18 mouse cellular contexts compared by ENCODE assay signal in genomic region chr16:14477510-14478300, GRCm38 (mm10).
DNase-seq lines count a peak whose midpoint lies in the region; TF ChIP-seq lines count a peak whose summit lies in the region.
"Had no signal": no experiment of that assay in that cellular context is flagged by ENCODE, and none has a peak within 500 bp of the region (broad histone marks: within the 10 kb centered on the region; RNA-seq: fewer than 3 reads in every experiment).

No protein-coding gene starts in this region.

- no peak for TF ChIP-seq POLR2A in heart, adult 2 months (IDR thresholded peaks at IDR 0.05; ENCODE audit: insufficient read depth, low read depth, low read length)

- no peaks in the 10 kb centered on the region for H3K9me3 ChIP-seq in heart, embryonic 10.5 days
- H3K9me3 ChIP-seq in megakaryocyte, embryonic 14.5 days: no peaks in the 10 kb centered on the region
- H3K9me3 ChIP-seq: hindbrain, embryonic 12.5 days; liver, embryonic 15.5 days had no signal

- H3K27ac ChIP-seq in heart, embryonic 10.5 days: no peak overlapping the region
- no peak overlapping the region for H3K27ac ChIP-seq in heart, adult 2 months
- H3K27ac ChIP-seq: hindbrain, embryonic 12.5 days; left cerebral cortex, adult 2 months; liver, embryonic 15.5 days had no signal

- H3K79me2 ChIP-seq in heart, adult 2 months (replicated peaks; ENCODE audit: control insufficient read depth, insufficient read depth, low read length): no peaks in the 10 kb centered on the region

- 0 out of 2 replicates have a peak, but pooled peaks cover 2% of the 10 kb centered on the region for H3K36me3 ChIP-seq in heart, embryonic 10.5 days
- H3K36me3 ChIP-seq in heart, adult 2 months (ENCODE audit: control insufficient read depth, insufficient read depth, low read length): no peaks in the 10 kb centered on the region
- H3K36me3 ChIP-seq in megakaryocyte, embryonic 14.5 days (replicated peaks; ENCODE audit: low read length): peaks cover 44% of the 10 kb centered on the region

- no peaks in the 10 kb centered on the region for H3K4me1 ChIP-seq in heart, embryonic 10.5 days
- no peaks in the 10 kb centered on the region for H3K4me1 ChIP-seq in heart, adult 2 months (ENCODE audit: control insufficient read depth, insufficient read depth, low read length)
- peaks cover 55% of the 10 kb centered on the region for H3K4me1 ChIP-seq in megakaryocyte, embryonic 14.5 days
- H3K4me1 ChIP-seq: hindbrain, embryonic 12.5 days; liver, embryonic 15.5 days had no signal

- H3K27me3 ChIP-seq in heart, embryonic 10.5 days (ENCODE audit: insufficient read depth, poor library complexity, severe bottlenecking): no peaks in the 10 kb centered on the region
- no peaks in the 10 kb centered on the region for H3K27me3 ChIP-seq in heart, adult 2 months (ENCODE audit: control insufficient read depth, insufficient read depth, low read length)
- no peaks in the 10 kb centered on the region for H3K27me3 ChIP-seq in megakaryocyte, embryonic 14.5 days (replicated peaks)
- H3K27me3 ChIP-seq: hindbrain, embryonic 12.5 days; liver, embryonic 15.5 days had no signal

- intact Hi-C loops in heart, adult 2 months (cut with DNase I): no loop called here

- TF ChIP-seq CTCF in heart, adult 2 months (IDR thresholded peaks at IDR 0.05): no peak

- no peak overlapping the region for H3K9ac ChIP-seq in heart, adult 2 months (ENCODE audit: low read depth, low read length)
- H3K9ac ChIP-seq: hindbrain, embryonic 12.5 days; liver, embryonic 15.5 days had no signal

- WGBS in heart, embryonic 10.5 days: 65% methylated on average over 10 of the region's 10 CpGs
- WGBS in heart, adult 2 months: 57% methylated on average over 10 of the region's 10 CpGs

- DNase-seq in heart, embryonic 10.5 days (ENCODE audit: low spot score): peak; percentile 48
- no peak for DNase-seq in heart, adult 2 months
- peak; percentile 23 for DNase-seq in testis, postnatal 10 days (ENCODE audit: low spot score)
- no peak for DNase-seq in testis, postnatal 14 days (ENCODE audit: low spot score)
- no peak for DNase-seq in frontal cortex, postnatal 10 days (ENCODE audit: low spot score in 2 of 2)
- DNase-seq in cerebellum, postnatal 10 days: no peak
- DNase-seq: adrenal gland, postnatal 10 days; cerebellum, postnatal 14 days; gastrocnemius, postnatal 10 days; kidney, adult 2 months; kidney, postnatal 36 days; left cerebral cortex, postnatal 4 days; lung, postnatal 10 days; thymus, postnatal 36 days had no signal

- no peak for TF ChIP-seq EP300 in heart, adult 2 months (IDR thresholded peaks at IDR 0.05; ENCODE audit: insufficient read depth, low read depth, low read length)

- H3K4me3 ChIP-seq in heart, embryonic 10.5 days: no peak overlapping the region
- H3K4me3 ChIP-seq in heart, adult 2 months: no peak overlapping the region
- peak overlapping the region; percentile 67 for H3K4me3 ChIP-seq in megakaryocyte, embryonic 14.5 days (replicated peaks)
- H3K4me3 ChIP-seq: hindbrain, embryonic 12.5 days; left cerebral cortex, adult 2 months; liver, embryonic 15.5 days had no signal

Comparison
In these comparisons a context has a peak if more than half of its experiments do, and no peak if none do; other contexts are left out.
1. DNase-seq: peak in heart, embryonic 10.5 days (single experiment) and testis, postnatal 10 days (single experiment); none in heart, adult 2 months (0 of 2), testis, postnatal 14 days (single experiment), frontal cortex, postnatal 10 days (0 of 2) and cerebellum, postnatal 10 days (0 of 2).